Mouse (Mus musculus) heart, embryonic 11.5 days (tissue): ENCODE results near the gene Ankrd6. TPM values are rescaled to one million over a fixed set of nuclear protein-coding genes. Genes with fewer than 3 reads are reported as not detected.

ENCODE experiments used
- ATAC-seq: fragments of 200-750 bp; cut with Nextera tagmentation; replicated peaks from 2 replicates; pipeline ENCODE4 v1.8.0; 2017; ENCODE audit warnings: moderate library complexity; ENCODE audit not compliant: insufficient number of reproducible peaks, low FRiP score, low TSS enrichment
- H3K27ac ChIP-seq: fragments of 300-500 bp; sonication (generic); 2 replicates; pipeline ENCODE4 v1.5.1; 2014; ENCODE audit warnings: mild to moderate bottlenecking, low read depth, low read length
- H3K27me3 ChIP-seq: fragments of 300-500 bp; sonication (generic); 2 replicates; pipeline ENCODE4 v1.6.1; 2014; ENCODE audit warnings: mild to moderate bottlenecking, low read length, mixed read lengths; ENCODE audit not compliant: control insufficient read depth, insufficient read depth
- H3K36me3 ChIP-seq: fragments of 300-500 bp; sonication (generic); 2 replicates; pipeline ENCODE4 v1.6.1; 2014; ENCODE audit warnings: mild to moderate bottlenecking, low read length, moderate library complexity, mixed read lengths; ENCODE audit not compliant: control insufficient read depth, insufficient read depth
- H3K4me1 ChIP-seq: fragments of 300-500 bp; sonication (generic); 2 replicates; pipeline ENCODE4 v1.6.1; 2014; ENCODE audit warnings: low read length; ENCODE audit not compliant: control insufficient read depth, insufficient read depth
- H3K4me2 ChIP-seq: fragments of 300-500 bp; sonication (generic); 2 replicates; pipeline ENCODE4 v1.6.1; 2014; ENCODE audit warnings: mild to moderate bottlenecking, moderate library complexity
- H3K4me3 ChIP-seq: fragments of 300-500 bp; sonication (generic); 2 replicates; pipeline ENCODE4 v1.5.1; 2014; ENCODE audit warnings: low read depth, low read length
- H3K9ac ChIP-seq: fragments of 300-500 bp; sonication (generic); 2 replicates; pipeline ENCODE4 v1.6.1; 2014; ENCODE audit warnings: mild to moderate bottlenecking, low read depth, low read length, moderate library complexity
- H3K9me3 ChIP-seq: fragments of 300-500 bp; sonication (generic); replicated peaks from 2 replicates; pipeline ENCODE4 v1.6.1; 2016; ENCODE audit warnings: low read length; ENCODE audit not compliant: control insufficient read depth
- WGBS: fragments of 180-500 bp; shearing (Covaris S2); extraction: QIAGEN DNeasy Blood & Tissue Kit; methylation state at CpG from one replicate; pipeline ENCODE4 v1.1.7; 2014; ENCODE audit not compliant: insufficient replicate concordance; 5-methylcytosine and 5-hydroxymethylcytosine counted together
- polyA plus RNA-seq: library from polyadenylated mRNA; unstranded; fragments of >200 nt; fragmentation: Nextera tagmentation; extraction: Ambion mirVana; gene quantifications from 2 replicates; pipeline ENCODE4 v1.2.1, GENCODE M21; 2014

Gene Ankrd6
- polyA plus RNA-seq, 1 experiment from 2014 or later, result 5.4 TPM

GRCm38 (mm10) chr4:32767471-32767870 lies 183.2 kb downstream of the Ankrd6 start:
- Histone ChIP-seq H3K4me2 (no peak overlapping the region), H3K27me3 (no peaks in the 10 kb centered on the region), H3K4me1 (no peaks in the 10 kb centered on the region), H3K9ac (no peak overlapping the region), H3K36me3 (peaks cover 32% of the 10 kb centered on the region), H3K9me3 (no peaks in the 10 kb centered on the region), H3K4me3 (no peak overlapping the region), H3K27ac (no peak overlapping the region)
- ATAC-seq, result no peak
- 92% methylated on average over 7 of the region's 7 CpGs for WGBS

GRCm38 (mm10) chr4:32757430-32757829 lies 193.2 kb downstream of the Ankrd6 start:
- Histone ChIP-seq H3K9ac (no peak overlapping the region), H3K9me3 (no peaks in the 10 kb centered on the region), H3K27ac (no peak overlapping the region), H3K4me2 (no peak overlapping the region), H3K27me3 (no peaks in the 10 kb centered on the region), H3K4me1 (no peaks in the 10 kb centered on the region), H3K4me3 (no peak overlapping the region), H3K36me3 (peaks cover 19% of the 10 kb centered on the region)
- WGBS, result 91% methylated on average over 2 of the region's 2 CpGs
- no peak for ATAC-seq

Other genes with a start within 250 kb of the Ankrd6 start
- 122 and 132 TPM in 2 replicates for gene Lyrm2, start 150.6 kb downstream of the Ankrd6 start, polyA plus RNA-seq
- 47.8 and 54.1 TPM in 2 replicates for gene Rragd, start 32.2 kb upstream of the Ankrd6 start, polyA plus RNA-seq
- gene Ube2j1, start 80.6 kb upstream of the Ankrd6 start, polyA plus RNA-seq, result 39.7 and 42.1 TPM in 2 replicates
- gene Gabrr2, start 112.2 kb upstream of the Ankrd6 start, polyA plus RNA-seq, result 0.16 and 0.31 TPM in 2 replicates
- gene Gabrr1, start 181.7 kb upstream of the Ankrd6 start, polyA plus RNA-seq, result 0.37 TPM in 1 of 2 replicates, not detected in the other
- 1.1 and 1.5 TPM in 2 replicates for gene Pm20d2, start 238.9 kb upstream of the Ankrd6 start, polyA plus RNA-seq